Mouse (Mus musculus): Measurements from ENCODE around the gene Ren1.

Ren1 gene

GRCm38 (mm10) chr1:133379254-133379985 lies 29.1 kb downstream of the Ren1 start:
- DNase-seq: no peak

DNA sequence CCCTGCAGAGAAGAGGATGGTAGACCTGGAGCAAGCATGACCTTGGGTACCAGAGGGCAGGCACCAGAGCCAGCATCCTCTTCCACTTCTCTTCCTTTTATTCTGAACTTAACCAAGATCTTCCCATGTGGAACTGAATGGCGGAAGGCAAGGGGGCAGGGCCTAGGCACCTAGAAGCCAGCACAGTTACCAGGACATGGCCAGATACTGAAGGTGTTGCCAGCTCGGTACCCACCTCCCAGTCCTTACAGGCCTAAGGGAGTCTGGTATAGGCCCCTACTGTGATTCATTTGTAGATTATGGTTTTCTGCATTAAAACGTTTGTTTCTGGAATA lies 29.6 kb downstream of the Ren1 start:
- DNase-seq: no peak

GRCm38 (mm10) chr1:133380347-133381065 lies 30.2 kb downstream of the Ren1 start:
- DNase-seq: peak; percentile 87

DNA sequence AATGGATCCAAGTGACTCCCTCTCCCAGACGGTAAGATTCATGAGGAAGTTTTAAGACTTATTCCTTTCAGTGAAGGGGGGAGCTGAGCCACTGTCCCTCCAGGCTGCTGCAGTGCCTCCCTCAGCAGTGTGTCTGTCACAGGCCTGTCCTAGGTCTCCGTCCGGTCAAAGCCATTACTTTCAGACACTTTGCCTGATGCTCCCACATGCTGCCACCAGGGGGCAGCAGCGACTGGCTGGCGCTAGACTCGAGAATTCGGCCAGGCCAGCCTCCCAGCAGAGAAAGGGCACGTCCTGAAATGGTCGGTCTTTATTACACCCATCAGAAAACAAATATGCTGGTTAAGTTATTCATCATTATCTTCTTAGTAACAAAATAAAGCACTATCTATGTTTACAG lies 31.7 kb downstream of the Ren1 start:
- DNase-seq: peak; percentile 90

DNA sequence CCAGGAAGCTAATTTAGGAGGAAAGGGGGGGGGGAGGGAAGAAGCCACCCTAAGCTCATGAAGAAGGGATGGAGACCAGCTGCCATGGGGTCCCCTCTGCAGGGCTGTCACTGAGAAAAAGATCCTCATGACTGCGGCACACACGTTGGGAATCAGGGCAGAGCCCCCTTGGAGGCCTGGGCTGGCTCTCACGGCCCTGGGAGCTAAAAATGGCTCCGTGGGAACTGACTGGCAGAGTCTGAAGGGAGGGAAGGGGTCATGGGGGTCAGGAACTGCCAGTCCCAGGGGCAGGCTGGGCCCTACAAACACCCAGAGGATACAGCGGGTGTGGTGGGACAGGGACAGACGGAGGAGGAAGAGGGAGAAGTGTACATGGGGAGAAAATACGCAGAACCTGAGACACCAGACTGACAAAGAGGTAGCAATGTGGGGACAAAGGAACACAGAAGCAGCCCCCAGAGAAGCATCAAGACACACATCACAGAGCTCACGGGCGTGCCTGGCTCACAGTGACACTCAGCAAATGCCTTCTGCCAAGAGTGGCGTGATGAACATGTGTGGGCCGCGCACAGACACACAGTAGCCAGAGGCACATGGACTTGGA lies 32.3 kb downstream of the Ren1 start:
- DNase-seq: peak; percentile 59

GRCm38 (mm10) chr1:133383157-133383783 lies 33.0 kb downstream of the Ren1 start:
- DNase-seq: no peak

- DNase-seq: peak; percentile 83
Observed at GRCm38 (mm10) chr1:133385506-133385905, 35.2 kb downstream of the Ren1 start.

DNA sequence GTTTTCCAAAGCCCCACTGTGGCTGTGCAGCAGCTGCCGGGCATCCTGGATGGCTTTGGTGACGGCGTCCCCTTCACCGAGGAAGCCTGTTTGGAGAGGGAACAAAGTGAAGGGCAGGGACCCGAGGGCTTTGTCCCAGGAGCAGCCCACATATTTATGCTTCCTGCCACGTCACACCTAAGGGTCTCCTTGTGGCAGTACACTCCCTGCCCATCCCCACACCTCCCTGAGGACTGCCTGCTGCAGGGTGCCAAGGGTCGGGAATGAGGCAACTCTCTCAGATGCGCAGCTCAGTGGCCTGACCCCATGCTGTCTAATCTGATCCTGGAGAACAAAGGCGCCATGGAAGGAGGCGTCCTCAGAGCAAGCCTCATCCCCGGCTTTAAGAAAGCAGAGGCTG lies 35.9 kb downstream of the Ren1 start:
- no peak for DNase-seq

DNA sequence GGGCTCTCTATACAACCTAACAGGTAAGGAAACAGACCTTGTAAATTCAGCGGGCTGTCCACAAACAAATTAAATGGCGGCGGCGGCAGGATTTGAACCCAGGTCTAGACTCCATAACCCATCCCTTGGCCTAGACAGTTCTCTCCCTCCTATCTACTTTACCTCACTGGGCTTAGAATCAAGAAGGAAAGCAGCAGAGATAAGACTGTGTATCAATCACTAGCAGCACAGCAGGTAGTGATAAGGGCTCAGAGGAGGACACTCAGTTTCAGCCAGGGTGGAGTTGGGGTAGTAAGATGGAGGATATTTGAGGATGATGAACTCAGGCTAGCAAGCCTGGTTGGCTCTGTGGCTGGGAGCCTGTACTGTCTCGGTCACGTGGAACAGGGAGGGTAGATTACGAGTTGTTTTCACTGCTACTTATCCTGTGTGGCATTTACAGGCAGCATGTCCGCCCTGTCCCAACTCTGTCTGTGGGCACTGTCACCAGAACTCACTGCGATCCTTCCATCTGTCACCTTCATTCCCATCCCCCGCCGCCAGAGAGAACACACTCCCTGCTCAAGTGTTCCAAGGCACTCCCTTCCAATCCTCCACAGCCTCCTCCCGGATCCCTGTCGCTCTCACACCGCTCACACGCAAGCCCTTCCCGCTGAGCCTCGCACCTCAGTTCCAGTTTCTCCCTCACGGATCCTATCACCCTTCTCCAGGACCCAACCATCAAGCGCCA lies 37.4 kb downstream of the Ren1 start:
- no peak for DNase-seq

GRCm38 (mm10) chr1:133394702-133395101 lies 44.4 kb downstream of the Ren1 start:
- DNase-seq: no peak

GRCm38 (mm10) chr1:133396693-133397092 lies 46.4 kb downstream of the Ren1 start:
- DNase-seq: no peak

DNA sequence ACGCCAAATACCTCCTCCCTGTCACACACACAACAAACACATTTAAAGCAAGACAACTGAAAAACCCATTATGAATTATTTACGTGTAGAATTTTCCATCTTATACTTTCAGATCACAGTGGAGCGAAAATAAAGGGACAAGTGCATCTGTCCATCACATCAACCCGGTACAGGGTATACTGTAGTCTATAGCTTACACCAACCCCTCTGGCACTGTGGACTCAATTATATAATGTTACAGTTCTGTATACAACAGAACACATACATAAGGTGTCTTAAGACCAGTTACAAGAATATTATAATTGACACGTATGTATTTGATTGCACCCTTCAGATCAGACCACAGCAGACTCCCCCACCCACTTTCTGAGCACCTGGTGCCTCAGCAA lies 46.8 kb downstream of the Ren1 start:
- no peak for DNase-seq

DNA sequence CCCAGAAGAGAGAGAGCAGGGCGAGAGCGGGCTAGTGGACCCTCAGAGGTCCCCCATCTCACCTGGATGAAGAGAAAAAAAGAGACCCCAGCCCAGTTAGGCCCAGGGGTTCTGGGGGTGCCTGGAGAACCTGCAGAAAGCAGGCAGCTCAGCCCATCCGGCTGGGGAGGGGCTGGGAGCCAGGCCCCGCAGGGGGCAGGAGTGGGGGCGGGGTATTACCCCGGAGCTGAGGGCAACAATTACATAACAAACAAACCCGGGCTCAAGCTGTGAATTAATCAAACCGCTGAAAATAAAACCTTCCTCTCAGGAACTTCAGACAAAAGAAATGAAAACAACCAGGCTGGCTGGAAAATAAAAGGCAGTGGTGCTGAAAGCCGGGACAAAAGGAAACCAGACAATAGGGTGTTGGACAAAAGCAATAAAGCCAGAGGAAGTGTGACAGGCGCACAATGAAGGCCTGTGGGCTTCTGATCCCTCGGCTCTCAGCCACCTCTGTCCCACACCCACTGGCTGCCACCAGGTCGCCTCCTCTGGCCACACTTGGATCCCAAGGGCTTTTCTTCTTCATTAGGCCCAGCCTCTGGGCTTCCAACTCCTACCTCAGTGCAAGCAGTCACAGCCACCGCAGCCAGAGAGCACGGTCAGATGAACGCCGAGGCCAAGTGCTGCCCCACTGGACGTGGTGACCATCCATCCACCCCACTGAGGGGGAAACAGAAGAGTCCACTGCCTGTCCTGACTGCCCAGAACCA lies 47.4 kb downstream of the Ren1 start:
- peak; percentile 93 for DNase-seq

GRCm38 (mm10) chr1:133400014-133400725 lies 49.9 kb downstream of the Ren1 start:
- DNase-seq: no peak

GRCm38 (mm10) chr1:133404005-133404404 lies 53.7 kb downstream of the Ren1 start:
- DNase-seq: no peak

- no peak for DNase-seq
Observed at GRCm38 (mm10) chr1:133406614-133407013, 56.3 kb downstream of the Ren1 start.

- DNase-seq: no peak
Observed at GRCm38 (mm10) chr1:133407436-133407835, 57.1 kb downstream of the Ren1 start.

DNA sequence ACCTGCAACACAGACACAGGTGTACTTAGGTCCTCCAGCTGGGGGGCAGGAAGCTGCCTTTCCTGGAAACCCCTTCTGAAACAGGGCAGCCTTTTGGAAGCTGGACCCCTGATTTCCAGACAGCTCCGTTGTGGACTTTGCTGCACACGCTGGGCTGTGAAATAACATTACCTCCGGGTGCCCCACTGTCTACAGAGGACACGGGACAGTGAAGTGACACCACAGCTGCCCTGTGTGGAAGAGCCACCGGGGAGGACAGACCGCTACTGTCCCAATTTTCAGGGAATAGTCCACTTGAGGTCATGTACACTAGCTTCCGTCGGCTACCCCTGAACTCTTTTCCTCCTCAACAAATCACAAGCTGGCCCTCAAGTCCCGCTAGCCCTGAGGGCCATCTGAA lies 58.0 kb downstream of the Ren1 start:
- no peak for DNase-seq

DNA sequence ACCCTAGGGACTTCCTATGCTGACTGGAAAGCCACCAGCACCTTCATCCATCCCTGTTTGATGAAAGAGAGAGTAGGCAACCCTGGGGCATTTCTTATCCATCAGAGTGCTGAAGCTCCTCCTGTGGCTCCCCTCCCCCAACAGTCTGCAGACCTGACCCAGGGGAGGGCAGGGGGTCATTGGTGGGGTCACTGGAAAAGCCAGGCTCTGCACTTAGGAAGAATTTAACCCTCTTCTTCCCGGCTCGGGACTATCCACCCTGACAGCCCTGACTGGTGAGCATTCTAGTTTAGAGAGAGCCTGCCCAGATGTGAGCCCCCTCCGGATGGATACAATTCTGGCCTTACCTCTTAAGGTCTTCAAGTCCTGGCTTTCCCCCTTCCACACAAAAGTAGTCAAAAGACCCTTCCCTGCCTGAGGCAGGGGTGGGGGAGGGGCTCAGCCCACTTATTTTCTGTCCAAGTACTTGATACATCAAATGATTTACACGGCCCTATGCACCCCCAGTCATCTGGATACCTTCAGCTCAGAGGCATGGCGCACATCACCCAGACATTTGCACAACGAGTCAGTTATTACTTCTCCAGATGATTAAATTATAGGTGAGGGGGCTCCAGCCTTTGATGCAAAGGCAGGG lies 58.7 kb downstream of the Ren1 start:
- no peak for DNase-seq

DNA sequence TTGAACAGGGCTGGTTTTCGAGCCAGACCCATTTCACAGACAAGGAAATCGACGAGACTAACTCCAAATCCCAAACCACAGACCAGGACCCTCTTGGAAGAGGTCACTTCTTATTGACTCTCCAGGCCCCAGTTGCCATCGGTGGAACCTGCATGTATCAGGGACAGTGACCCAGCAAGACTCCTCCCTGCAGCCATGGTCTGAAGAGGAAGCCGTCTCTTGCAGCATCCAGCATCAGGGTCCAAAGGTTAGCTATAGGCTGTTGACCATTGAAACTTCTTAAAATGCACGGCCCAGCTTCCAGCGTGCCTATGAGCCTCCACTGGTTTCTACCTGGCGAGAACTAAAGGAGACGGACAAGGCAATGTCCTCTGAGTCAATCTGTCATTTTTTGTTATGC lies 59.5 kb downstream of the Ren1 start:
- DNase-seq: no peak
